Mouse (Mus musculus) right cerebral cortex, adult 2 months (tissue): ENCODE measurements around the gene Itga9.

ENCODE experiments used
- DNase-seq, 2 experiments: peaks; one replicate each; pipeline ENCODE4 v3.0.0; 2021 to 2022; ENCODE audit warnings: low spot score in 2 of 2

Gene Itga9

DNA sequence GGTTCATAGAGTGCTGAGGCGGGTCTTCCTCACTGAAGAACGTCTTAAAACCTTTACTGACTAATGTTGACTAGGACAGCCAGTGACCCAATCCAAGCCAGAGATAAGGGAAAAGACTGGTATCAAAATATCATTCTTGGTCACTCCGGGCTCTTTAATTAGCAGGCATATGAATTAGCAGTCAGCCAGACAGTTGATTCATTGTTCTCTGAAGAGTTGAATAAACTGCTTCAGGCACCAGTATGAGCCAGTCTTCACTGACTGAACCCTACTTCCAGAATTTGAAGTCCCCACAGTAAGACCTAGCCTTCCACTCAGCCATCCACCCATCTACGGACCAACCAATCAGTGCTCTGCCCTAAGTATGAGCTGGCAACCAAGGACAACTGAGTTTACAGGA is 163.9 kb downstream of the Itga9 start:
- DNase-seq = no peak

- no peak for DNase-seq
These were observed 168.2 kb downstream of the Itga9 start for GRCm38 (mm10) chr9:118774676-118775075.

- no peak for DNase-seq
These were observed 170.5 kb downstream of the Itga9 start for GRCm38 (mm10) chr9:118776880-118777438.

- no peak for DNase-seq
These were observed 172.1 kb downstream of the Itga9 start for GRCm38 (mm10) chr9:118778596-118778995.

DNA sequence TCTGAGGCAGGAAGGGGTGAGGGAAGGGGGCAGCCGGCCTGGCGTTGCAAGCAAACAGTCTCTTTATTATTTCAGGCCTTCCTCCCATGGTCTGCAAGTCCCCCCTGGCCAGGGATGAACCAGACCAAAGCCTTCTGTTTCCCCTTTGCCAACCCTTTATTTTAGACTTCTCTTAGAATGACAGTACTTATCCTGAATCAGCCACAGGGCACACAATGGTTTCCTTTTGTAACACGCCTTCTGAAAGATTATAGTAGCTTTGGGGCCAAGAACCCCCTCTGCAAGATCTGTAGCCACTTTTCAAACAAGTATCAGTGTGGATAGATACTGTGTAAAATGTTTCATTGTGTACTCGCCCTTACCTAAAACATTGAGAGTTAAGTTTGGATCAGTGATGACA is 178.1 kb downstream of the Itga9 start:
- no peak for DNase-seq

- DNase-seq = no peak
These were observed 179.3 kb downstream of the Itga9 start for GRCm38 (mm10) chr9:118785816-118786215.

GRCm38 (mm10) chr9:118788869-118789281 is 182.4 kb downstream of the Itga9 start:
- peak; percentile 57 to 71 for DNase-seq

GRCm38 (mm10) chr9:118791231-118791630 is 184.7 kb downstream of the Itga9 start:
- no peak for DNase-seq

DNA sequence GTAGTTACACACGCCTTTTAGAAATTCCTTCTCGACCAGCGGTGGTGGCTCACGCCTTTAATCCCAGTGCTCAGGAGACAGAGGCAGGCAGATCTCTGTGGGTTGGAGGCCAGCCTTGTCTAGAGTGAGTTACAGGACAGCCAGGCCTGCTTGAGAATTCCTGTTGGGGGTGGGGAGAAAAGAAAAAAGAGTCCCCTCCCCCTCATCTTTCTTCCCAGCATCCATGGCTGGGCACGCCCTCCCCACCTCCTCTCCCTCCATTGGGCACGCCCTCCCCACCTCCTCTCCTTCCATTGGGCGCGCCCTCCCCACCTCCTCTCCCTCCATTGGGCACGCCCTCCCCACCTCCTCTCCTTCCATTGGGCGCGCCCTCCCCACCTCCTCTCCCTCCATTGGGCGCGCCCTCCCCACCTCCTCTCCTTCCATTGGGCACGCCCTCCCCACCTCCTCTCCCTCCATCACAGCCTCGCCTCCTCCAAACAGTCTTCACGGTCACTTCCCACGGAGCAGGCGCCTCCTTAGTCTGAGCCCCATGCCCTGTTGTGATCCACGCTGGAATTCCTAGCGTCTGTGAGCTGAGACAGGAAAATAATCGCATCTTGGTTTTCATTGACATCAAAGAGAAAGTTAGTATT is 186.8 kb downstream of the Itga9 start:
- DNase-seq = no peak

DNA sequence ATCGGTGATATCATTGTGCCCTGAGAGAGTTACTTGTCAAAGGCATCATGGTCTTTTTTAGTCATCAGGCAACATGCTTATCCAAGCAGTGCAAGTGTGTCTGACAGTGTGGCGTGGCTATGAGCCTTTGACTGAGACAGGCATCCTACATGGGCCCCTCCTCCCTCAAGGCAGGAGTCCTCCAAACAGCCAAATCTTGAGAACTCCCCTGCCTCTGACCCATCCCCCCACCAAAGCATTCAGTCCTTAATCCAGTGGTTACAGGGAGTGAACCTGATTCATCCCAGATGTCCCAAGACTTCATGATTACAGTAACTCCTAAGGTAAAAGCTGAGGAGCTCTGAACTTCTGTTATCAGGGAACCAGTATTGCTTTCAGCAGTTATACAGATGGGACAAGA is 188.2 kb downstream of the Itga9 start:
- DNase-seq = no peak

DNA sequence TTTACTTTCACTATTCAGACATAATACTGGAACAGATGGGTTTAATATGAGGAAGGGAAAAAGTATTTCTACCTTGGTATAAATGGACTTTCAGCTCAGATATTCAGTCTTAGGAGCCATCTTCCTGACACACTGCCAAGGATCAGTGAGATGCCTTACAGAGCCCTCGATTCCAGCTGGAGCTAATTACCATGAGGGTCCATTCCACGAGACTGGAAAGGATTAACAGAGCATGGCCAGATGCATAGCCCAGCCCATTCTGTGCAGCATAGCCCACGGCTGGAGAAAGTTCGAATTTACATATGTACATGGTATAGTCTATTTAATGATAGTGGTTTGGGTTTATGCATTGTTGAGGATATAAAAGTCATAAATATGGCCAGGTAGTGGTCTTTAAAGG is 188.8 kb downstream of the Itga9 start:
- no peak for DNase-seq

GRCm38 (mm10) chr9:118799105-118799504 is 192.6 kb downstream of the Itga9 start:
- DNase-seq = no peak

GRCm38 (mm10) chr9:118801176-118801909 is 194.9 kb downstream of the Itga9 start:
- DNase-seq = no peak

GRCm38 (mm10) chr9:118801910-118802287 is 195.4 kb downstream of the Itga9 start:
- no peak for DNase-seq

DNA sequence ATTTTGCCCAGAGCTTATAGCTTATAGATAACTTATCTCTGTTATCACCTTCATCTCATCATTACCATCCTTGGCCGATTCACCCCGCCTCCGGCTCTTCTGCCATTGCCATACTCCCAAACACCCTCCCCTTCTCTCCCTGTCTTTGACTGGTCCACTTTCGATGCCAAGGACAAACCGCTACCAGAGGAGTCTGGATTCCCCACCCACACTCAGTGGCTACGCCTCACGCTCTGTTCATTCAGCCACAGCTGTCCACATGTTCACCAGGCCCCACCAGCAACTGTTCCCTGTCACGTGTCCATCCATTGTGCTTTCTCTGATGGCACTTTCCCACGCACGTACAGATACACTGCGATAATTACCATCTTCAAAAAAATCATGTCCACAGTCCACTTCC is 195.9 kb downstream of the Itga9 start:
- no peak for DNase-seq

- no peak for DNase-seq
These were observed 199.2 kb downstream of the Itga9 start for GRCm38 (mm10) chr9:118805740-118806139.

DNA sequence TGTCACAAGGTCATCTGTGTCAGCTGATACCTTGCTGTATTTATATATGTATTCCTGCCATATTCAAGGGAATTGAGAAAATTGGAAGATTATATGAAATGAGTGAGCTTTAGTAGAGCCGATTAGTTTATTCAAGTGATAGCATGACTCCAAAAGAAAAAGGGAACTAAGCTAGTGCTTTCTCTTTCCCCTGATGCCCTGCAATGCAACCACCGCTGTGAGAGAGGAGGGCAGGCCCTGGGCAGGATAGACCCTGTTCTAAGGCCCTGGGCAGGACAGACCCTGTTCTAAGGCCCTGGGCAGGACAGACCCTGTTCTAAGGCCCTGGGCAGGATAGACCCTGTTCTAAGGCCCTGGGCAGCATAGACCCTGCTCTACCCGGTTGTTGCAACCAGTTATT is 201.2 kb downstream of the Itga9 start:
- no peak for DNase-seq

DNA sequence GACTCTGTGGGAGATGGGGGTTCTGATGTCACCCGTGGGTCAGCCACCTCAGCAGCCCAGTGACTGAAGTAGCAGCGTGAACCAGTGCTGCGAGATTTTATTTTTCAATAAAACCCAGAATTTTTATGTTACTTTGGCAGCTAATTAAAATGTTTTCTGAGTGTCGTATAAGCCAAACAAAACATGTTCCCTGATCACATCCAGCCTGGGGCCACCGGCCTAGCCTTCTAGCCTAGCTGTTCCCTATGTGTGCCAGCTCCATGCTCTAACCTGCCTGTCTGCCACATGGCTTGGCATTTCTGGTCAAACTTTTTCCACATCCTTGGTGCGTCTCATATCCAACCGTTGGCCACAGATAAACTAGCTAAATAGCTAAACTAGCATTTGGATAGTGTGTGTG is 205.7 kb downstream of the Itga9 start:
- DNase-seq = no peak

DNA sequence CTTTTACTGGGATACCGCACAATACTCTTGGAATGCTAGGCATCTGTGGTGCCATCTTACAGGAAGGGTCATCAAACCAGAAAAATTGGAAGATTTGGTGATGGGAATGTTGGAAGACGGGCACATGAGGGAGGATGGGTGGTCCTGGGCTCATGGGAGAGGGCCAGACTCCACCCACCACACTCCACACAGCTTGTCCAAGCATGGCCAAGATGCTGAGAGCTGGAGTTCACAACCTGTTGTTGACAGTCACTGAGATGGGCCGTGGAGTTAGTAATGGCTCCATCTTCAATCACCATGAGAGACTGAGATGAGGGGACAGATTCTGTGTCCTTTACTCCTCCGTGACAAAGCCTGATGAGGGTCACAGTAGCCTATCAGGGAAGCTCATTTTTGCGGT is 207.0 kb downstream of the Itga9 start:
- DNase-seq = no peak

GRCm38 (mm10) chr9:118814056-118814455 is 207.6 kb downstream of the Itga9 start:
- no peak for DNase-seq

DNA sequence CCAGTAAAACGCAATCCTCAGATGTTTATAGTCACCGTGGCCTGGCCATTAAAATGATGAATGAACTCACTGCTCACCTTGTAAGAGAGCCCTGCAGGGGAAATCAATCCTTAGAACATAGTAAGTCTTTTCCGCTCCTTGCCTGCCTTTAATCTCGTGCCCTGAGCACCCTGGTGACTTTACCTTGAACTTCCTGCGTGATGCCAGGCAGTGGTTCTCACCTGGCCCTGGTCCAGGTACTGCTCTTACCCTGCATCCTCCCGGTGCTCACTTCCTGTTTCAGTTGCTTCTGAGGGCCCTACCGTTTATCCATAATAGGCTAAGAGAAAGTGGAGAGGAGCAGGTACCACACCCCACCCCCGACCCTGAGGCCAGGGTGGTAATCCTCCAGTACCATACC is 208.0 kb downstream of the Itga9 start:
- no peak for DNase-seq

- no peak for DNase-seq
These were observed 209.1 kb downstream of the Itga9 start for GRCm38 (mm10) chr9:118815543-118815942.

GRCm38 (mm10) chr9:118818508-118818907 is 212.0 kb downstream of the Itga9 start:
- no peak for DNase-seq
